Mouse (Mus musculus): Measurements from ENCODE around the gene Trim71.
"Not testable (repeated sequence)": the region's sequence is repeated elsewhere in the genome, so short reads cannot be mapped to it uniquely, and the experiment has no call there.

Trim71 gene

GRCm38 (mm10) chr9:114525073-114525633 lies 39.0 kb downstream of the Trim71 start:
- DNase-seq, result no peak

GRCm38 (mm10) chr9:114522501-114522900 lies 41.7 kb downstream of the Trim71 start:
- DNase-seq, result no peak

GRCm38 (mm10) chr9:114522041-114522440 lies 42.1 kb downstream of the Trim71 start:
- no peak for DNase-seq

- not testable (repeated sequence) for DNase-seq
Measured at GRCm38 (mm10) chr9:114520529-114520928, 43.6 kb downstream of the Trim71 start.

- no peak for DNase-seq
Measured at GRCm38 (mm10) chr9:114518812-114519477, 45.2 kb downstream of the Trim71 start.

GRCm38 (mm10) chr9:114517924-114518497 lies 46.2 kb downstream of the Trim71 start:
- no peak for DNase-seq

- no peak for DNase-seq
Measured at GRCm38 (mm10) chr9:114515364-114515763, 48.8 kb downstream of the Trim71 start, which contains the start of gene C130032M10Rik. Gene C130032M10Rik (plus strand): TSS chr9:114515697.

GRCm38 (mm10) chr9:114512831-114513230 lies 51.3 kb downstream of the Trim71 start:
- no peak for DNase-seq

GRCm38 (mm10) chr9:114509785-114510184 lies 54.4 kb downstream of the Trim71 start:
- no peak for DNase-seq

- no peak for DNase-seq
Measured at GRCm38 (mm10) chr9:114507421-114507820, 56.7 kb downstream of the Trim71 start.

GRCm38 (mm10) chr9:114506564-114506963 lies 57.6 kb downstream of the Trim71 start:
- no peak for DNase-seq

GRCm38 (mm10) chr9:114504816-114505215 lies 59.4 kb downstream of the Trim71 start, which contains the start of gene Ccr4:
Gene Ccr4 (minus strand): TSS chr9:114504916.
- no peak for DNase-seq

- DNase-seq, result no peak
Measured at GRCm38 (mm10) chr9:114502711-114503427, 61.3 kb downstream of the Trim71 start.

- DNase-seq, result no peak
Measured at GRCm38 (mm10) chr9:114501913-114502312, 62.3 kb downstream of the Trim71 start.

- no peak for DNase-seq
Measured at GRCm38 (mm10) chr9:114501111-114501510, 63.1 kb downstream of the Trim71 start.

GRCm38 (mm10) chr9:114499783-114500515 lies 64.2 kb downstream of the Trim71 start:
- no peak for DNase-seq

GRCm38 (mm10) chr9:114498218-114498617 lies 66.0 kb downstream of the Trim71 start:
- peak; percentile 36 for DNase-seq

GRCm38 (mm10) chr9:114496469-114496868 lies 67.7 kb downstream of the Trim71 start:
- DNase-seq, result no peak

- no peak for DNase-seq
Measured at GRCm38 (mm10) chr9:114487481-114488258, 76.5 kb downstream of the Trim71 start.

GRCm38 (mm10) chr9:114486808-114487207 lies 77.4 kb downstream of the Trim71 start:
- DNase-seq, result no peak

GRCm38 (mm10) chr9:114484771-114485170 lies 79.4 kb downstream of the Trim71 start:
- no peak for DNase-seq

- no peak for DNase-seq
Measured at GRCm38 (mm10) chr9:114480940-114481339, 83.2 kb downstream of the Trim71 start.

Data from cerebellum, adult 11 months (tissue).